Mouse (Mus musculus) cerebellum, adult 2 months (tissue): ENCODE data around the gene Ppp1r13l. TPM values are rescaled to one million over a fixed set of nuclear protein-coding genes. Genes with fewer than 3 reads are reported as not detected.

ENCODE experiments used
- DNase-seq, 2 experiments: peaks; one replicate each; pipeline ENCODE4 v3.0.0; 2021
- H3K27ac ChIP-seq: fragments of 200-500 bp; 2 replicates; pipeline ENCODE4 v1.5.1; 2012; ENCODE audit warnings: low read length, control low read depth, inconsistent platforms; ENCODE audit not compliant: insufficient read depth
- H3K27me3 ChIP-seq: fragments of 200-500 bp; 2 replicates; pipeline ENCODE4 v1.6.1; 2012; ENCODE audit warnings: inconsistent platforms, mild to moderate bottlenecking, low read length, moderate library complexity; ENCODE audit not compliant: control insufficient read depth, insufficient read depth
- H3K4me1 ChIP-seq: fragments of 200-500 bp; 2 replicates; pipeline ENCODE4 v1.6.1; 2011; ENCODE audit warnings: low read length; ENCODE audit not compliant: control insufficient read depth, insufficient read depth
- H3K4me3 ChIP-seq: fragments of 200-500 bp; replicated peaks from 2 replicates; pipeline ENCODE3; 2011; ENCODE audit warnings: mild to moderate bottlenecking, low read depth, low read length, control low read depth; ENCODE audit not compliant: insufficient read depth
- CTCF ChIP-seq: fragments of 200-500 bp; IDR thresholded peaks from 2 replicates; pipeline ENCODE4 v1.5.1; 2011; ENCODE audit warnings: low read depth, mild to moderate bottlenecking, control low read depth, low read length, moderate library complexity, borderline replicate concordance; ENCODE audit not compliant: insufficient read depth
- POLR2A ChIP-seq: fragments of 200-500 bp; IDR thresholded peaks from 2 replicates; pipeline ENCODE4 v1.6.1; 2011; ENCODE audit warnings: low read length, control low read depth, borderline replicate concordance; ENCODE audit not compliant: insufficient read depth
- WGBS: fragments of 180-500 bp; shearing (Covaris S2); methylation state at CpG from one replicate; pipeline ENCODE4 v1.1.7; 2018; 5-methylcytosine and 5-hydroxymethylcytosine counted together
- polyA plus RNA-seq: library from polyadenylated mRNA; depleted of rRNA; stranded (reverse); fragments of >200 nt; gene quantifications from 2 replicates; pipeline ENCODE4 v1.2.3, GENCODE M21; 2012

The Ppp1r13l gene
- polyA plus RNA-seq, 1 experiment: 4.8 TPM

DNA sequence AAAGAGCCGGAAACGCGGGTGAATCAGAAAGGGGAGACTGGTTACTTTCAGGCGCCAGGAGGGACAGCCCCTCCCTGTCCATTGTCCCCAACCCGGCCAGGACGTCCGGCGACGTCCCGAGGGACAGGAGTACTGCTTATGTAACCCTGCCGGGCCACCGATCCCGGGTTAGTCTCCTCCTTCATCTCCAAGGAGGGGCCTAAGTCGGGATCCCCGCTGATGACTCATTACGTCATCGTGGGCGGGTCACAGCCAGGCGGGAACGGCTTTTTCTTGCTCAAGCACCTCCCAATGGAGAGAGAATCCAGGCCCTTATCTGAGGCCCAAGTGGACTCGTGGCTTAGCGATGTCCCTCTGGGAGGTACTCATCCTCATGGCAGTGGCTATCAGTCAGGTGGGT is 32.4 kb upstream of the Ppp1r13l start:
- WGBS: under 1% methylated on average over 22 of the region's 22 CpGs
- DNase-seq: peak; percentile 90 to 92
- Histone ChIP-seq H3K4me1 (no peaks in the 10 kb centered on the region), H3K27ac (peak overlapping the region; percentile 73), H3K4me3 (peak overlapping the region; percentile 71), H3K27me3 (no peaks in the 10 kb centered on the region)
- TF ChIP-seq POLR2A: peak; percentile 71; the same call in 1 of the 2 replicates
- no peak for TF ChIP-seq CTCF

DNA sequence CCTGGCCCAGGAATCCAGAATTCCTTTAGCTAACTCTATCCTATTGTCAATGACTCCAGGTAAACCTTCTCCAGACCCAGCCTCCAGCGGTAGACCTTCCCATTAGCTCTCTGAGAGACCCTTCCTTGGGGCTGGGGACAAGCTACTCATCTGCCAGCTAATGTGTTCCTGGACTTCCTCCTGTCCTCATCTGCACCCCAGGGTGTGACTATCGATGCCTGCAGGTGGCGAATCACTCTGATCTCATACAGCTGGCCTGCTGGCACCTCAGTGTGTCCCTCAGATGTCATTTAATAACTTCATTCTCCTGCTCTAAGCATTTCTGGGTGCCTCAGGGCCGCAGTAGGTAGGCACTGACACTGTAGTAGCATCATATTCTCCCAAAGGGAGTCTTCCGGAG is 31.8 kb upstream of the Ppp1r13l start:
- DNase-seq: no peak
- Histone ChIP-seq H3K27me3 (no peaks in the 10 kb centered on the region), H3K4me1 (no peaks in the 10 kb centered on the region), H3K4me3 (no peak overlapping the region), H3K27ac (no peak overlapping the region)
- WGBS: 70% methylated on average over 5 of the region's 5 CpGs
- no peak for TF ChIP-seq POLR2A
- no peak for TF ChIP-seq CTCF

DNA sequence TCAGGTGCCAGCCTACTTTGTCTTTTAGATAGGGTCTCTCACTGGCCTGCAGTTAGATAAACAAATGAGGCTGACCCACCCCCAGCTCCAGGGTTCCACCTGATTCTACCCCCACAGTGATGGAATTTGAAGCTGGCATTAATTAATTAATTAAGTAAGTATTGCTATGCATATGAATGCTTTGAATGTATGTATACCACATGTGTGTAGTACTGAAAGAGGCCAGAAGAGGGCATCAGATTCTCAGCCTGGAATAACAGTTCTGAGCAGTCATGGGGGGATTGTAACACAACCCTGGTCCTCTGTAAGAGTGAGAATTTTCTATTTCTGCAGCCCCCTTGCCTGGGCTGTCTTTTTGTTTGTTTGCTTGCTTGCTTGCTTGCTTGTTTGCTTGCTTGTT is 31.1 kb upstream of the Ppp1r13l start:
- DNase-seq: no peak
- Histone ChIP-seq H3K4me3 (no peak overlapping the region), H3K27me3 (no peaks in the 10 kb centered on the region), H3K27ac (no peak overlapping the region), H3K4me1 (no peaks in the 10 kb centered on the region)
- TF ChIP-seq POLR2A (no peak), CTCF (no peak)

DNA sequence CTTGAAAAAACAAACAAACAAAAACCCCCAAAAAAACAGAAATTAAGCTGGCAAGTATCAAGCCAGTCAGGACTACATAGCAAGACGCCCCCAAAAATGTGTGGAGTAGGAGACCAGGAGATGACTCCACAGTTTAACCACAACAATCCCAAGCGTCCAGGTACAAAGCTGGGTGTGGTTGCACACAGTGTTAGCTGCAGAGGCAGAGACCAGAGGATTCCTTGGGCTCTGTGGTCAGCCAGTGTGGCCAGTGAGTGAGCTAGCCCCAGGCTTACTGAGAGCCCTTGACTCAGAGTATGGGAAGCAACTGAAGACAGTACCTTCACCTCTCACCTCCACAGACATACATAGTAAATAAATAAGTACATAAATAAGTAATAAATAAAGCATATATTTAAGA is 27.6 kb upstream of the Ppp1r13l start:
- DNase-seq: no peak
- Histone ChIP-seq H3K27ac (no peak overlapping the region), H3K4me3 (no peak overlapping the region), H3K27me3 (no peaks in the 10 kb centered on the region), H3K4me1 (peaks cover 14% of the 10 kb centered on the region; the same call in 1 of the 2 replicates)
- TF ChIP-seq CTCF (no peak), POLR2A (no peak)
- WGBS: 69% methylated on average over 2 of the region's 2 CpGs

DNA sequence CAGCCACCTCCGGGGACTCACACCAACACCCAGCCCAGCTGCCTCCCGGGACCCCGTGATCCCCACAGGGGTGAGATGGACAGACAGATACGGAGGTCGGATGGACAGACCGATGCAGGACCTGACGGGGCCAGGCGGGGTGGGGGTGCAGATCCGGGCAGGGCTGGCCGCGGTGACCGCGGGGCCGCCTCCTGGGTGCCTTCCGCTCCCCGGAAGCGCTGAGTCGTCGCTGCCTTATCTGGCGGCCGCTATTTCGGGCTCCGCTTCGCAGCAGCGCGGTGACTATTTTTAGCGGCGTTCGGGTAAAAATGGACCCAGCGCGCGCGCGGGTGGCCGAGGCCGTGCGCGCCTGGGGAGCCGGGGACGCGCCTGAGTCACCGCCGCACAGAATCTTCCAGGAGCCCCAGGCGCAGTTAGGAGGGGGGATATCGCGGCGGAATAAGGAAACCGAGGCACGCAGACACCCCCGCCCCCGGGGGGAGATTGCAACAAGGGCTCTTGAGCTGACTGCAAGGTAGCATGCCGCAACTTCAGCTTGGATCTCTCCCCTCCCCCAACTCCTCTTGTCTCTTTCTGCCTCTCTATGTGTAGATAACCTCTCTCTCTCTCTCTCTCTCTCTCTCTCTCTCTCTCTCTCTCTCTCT is 26.7 kb upstream of the Ppp1r13l start:
- peak overlapping the region; percentile 99 for H3K4me3 ChIP-seq
- under 1% methylated on average over 52 of the region's 52 CpGs for WGBS
- DNase-seq: peak; percentile 88 to 89
- peaks cover 14% of the 10 kb centered on the region; the same call in 1 of the 2 replicates for H3K4me1 ChIP-seq
- peak overlapping the region; percentile 98 for H3K27ac ChIP-seq
- TF ChIP-seq POLR2A (peak; percentile 34; the same call in 1 of the 2 replicates), CTCF (no peak)
- H3K27me3 ChIP-seq: no peaks in the 10 kb centered on the region

DNA sequence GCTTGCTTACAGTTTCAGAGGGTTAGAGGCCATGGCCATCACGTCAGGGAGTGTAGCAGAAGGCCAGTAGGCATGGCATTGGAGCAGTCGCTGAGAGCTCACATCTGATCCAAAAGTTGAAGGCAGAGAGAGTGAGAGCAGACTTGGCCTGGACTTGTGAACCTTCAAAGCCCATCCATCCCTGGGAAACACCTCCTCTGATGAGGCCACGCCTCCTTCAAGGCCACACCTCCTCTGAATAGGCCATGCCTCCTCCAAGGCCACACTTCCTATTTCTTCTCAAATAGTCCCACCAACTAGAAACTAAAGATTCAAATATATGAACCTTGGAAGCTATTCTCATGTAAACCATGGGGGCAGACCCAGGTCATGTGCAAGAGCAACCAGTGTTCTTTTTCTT is 24.0 kb upstream of the Ppp1r13l start:
- Histone ChIP-seq H3K27me3 (no peaks in the 10 kb centered on the region), H3K4me1 (peaks cover 14% of the 10 kb centered on the region; the same call in 1 of the 2 replicates), H3K4me3 (no peak overlapping the region), H3K27ac (no peak overlapping the region)
- 46% methylated on average over 3 of the region's 3 CpGs for WGBS
- DNase-seq: no peak
- no peak for TF ChIP-seq CTCF
- TF ChIP-seq POLR2A: no peak

DNA sequence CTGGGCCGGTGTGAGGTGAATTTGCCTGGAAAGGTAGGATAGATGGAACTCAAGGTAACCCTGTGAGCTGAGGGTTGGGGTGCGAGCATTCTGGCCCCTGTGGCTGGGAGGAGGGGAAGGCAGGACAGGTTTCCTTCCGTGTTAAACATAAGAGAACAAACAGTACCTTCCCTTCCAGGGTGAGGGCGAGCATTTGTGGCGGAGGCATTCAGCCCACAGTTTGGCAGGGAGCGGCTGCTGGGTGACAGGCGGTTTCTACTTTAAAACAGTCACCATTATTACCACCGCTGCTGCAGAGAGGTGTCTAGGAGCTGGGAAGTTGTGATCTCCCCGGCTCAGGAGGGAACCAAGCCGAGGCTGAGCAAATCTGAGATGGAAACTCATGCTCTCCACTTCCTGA is 22.4 kb upstream of the Ppp1r13l start:
- H3K4me3 ChIP-seq: no peak overlapping the region
- no peak for DNase-seq
- no peak overlapping the region for H3K27ac ChIP-seq
- WGBS: 74% methylated on average over 10 of the region's 10 CpGs
- no peaks in the 10 kb centered on the region for H3K27me3 ChIP-seq
- H3K4me1 ChIP-seq: peaks cover 14% of the 10 kb centered on the region; the same call in 1 of the 2 replicates
- TF ChIP-seq POLR2A: no peak
- no peak for TF ChIP-seq CTCF

DNA sequence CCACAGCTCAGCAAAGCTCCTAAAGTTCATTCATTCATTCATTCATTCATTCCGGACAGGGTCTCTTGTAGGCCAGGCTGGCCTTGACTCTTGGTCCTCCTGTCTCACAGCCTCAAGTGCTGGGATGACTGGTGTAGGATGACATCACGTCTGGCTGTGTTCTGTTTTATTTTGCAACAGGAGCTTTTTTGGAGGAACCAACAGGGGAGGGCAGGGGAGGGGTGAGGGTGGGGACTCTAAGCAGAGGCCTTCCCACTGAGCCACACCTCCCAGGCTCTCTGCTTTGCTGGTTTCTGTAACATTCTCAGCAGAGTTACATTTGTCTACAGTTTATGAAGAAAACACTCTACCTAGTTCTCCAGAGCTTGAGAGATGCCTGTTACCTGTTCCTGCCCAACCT is 21.5 kb upstream of the Ppp1r13l start:
- 76% methylated on average over 2 of the region's 2 CpGs for WGBS
- H3K27ac ChIP-seq: no peak overlapping the region
- TF ChIP-seq CTCF (no peak), POLR2A (no peak)
- peaks cover 14% of the 10 kb centered on the region; the same call in 1 of the 2 replicates for H3K4me1 ChIP-seq
- no peak overlapping the region for H3K4me3 ChIP-seq
- no peak for DNase-seq
- no peaks in the 10 kb centered on the region for H3K27me3 ChIP-seq

DNA sequence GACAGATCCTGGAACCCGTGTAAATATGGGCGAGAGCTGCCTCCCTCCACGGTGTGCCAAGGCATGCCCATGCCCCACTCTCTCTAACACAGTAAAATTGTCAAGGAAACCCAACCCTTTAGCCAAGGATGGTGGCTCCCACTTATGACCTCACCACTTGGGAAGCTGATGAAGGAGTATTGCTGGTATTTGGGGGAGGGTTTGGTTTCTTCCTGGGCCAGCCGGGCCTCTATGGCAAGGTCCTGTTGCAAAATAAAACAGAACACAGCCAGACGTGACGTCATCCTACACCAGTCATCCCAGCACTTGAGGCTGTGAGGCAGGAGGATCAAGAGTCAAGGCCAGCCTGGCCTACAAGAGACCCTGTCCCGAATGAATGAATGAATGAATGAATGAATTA is 21.0 kb upstream of the Ppp1r13l start:
- 78% methylated on average over 7 of the region's 7 CpGs for WGBS
- Histone ChIP-seq H3K27me3 (no peaks in the 10 kb centered on the region), H3K4me3 (no peak overlapping the region), H3K4me1 (peaks cover 14% of the 10 kb centered on the region; the same call in 1 of the 2 replicates), H3K27ac (no peak overlapping the region)
- no peak for DNase-seq
- TF ChIP-seq POLR2A (no peak), CTCF (no peak)
